Mouse (Mus musculus) kidney, adult 10 weeks (tissue): ENCODE results near the gene Zfp352. TPM values are rescaled to one million over a fixed set of nuclear protein-coding genes. Genes with fewer than 3 reads are reported as not detected.

ENCODE experiments used
- polyA plus RNA-seq: library from polyadenylated mRNA; stranded (reverse); fragments of 350-450 nt; fragmentation: Illumina TruSeq; extraction: RNeasy Lipid Tissue Mini Kit (QIAGEN cat#74804); gene quantifications from one replicate; pipeline ENCODE4 v1.2.3, GENCODE M21; 2014; ENCODE audit warnings: low read depth, low replicate concordance

Gene Zfp352
- polyA plus RNA-seq, result not detected

GRCm38 (mm10) chr4:90218520-90218919 lies at the start of gene Zfp352:
Gene Zfp352, plus strand, starts transcription at chr4:90218820.

